Mouse (Mus musculus) c-Kit-negative CD71-positive TER-119-positive erythroid progenitor cells, embryonic 14.5 days (primary cell): ENCODE data around the gene Usp47.

Experiments
- DNase-seq: peaks from one replicate; pipeline ENCODE4 v3.0.0-alpha.2; 2013; ENCODE audit warnings: low read depth, low spot score

Gene Usp47

GRCm38 (mm10) chr7:112121866-112122500, 98.7 kb downstream of the Usp47 start:
- DNase-seq = no peak

- DNase-seq = no peak
Observed at GRCm38 (mm10) chr7:112123612-112124011, 100.3 kb downstream of the Usp47 start.

GRCm38 (mm10) chr7:112125625-112126260, 102.4 kb downstream of the Usp47 start:
- DNase-seq = no peak

- no peak for DNase-seq
Observed at GRCm38 (mm10) chr7:112127085-112127637, 103.9 kb downstream of the Usp47 start.

GRCm38 (mm10) chr7:112127954-112128353, 104.7 kb downstream of the Usp47 start:
- DNase-seq = no peak

GRCm38 (mm10) chr7:112128810-112129209, 105.5 kb downstream of the Usp47 start:
- DNase-seq = no peak

- no peak for DNase-seq
Observed at GRCm38 (mm10) chr7:112129851-112130250, 106.5 kb downstream of the Usp47 start.

GRCm38 (mm10) chr7:112130660-112131059, 107.4 kb downstream of the Usp47 start:
- DNase-seq = no peak

GRCm38 (mm10) chr7:112132005-112132404, 108.7 kb downstream of the Usp47 start:
- DNase-seq = no peak

- no peak for DNase-seq
Observed at GRCm38 (mm10) chr7:112133277-112133676, 110.0 kb downstream of the Usp47 start.

- no peak for DNase-seq
Observed at GRCm38 (mm10) chr7:112135161-112135560, 111.9 kb downstream of the Usp47 start.

- no peak for DNase-seq
Observed at GRCm38 (mm10) chr7:112136537-112136936, 113.2 kb downstream of the Usp47 start.

GRCm38 (mm10) chr7:112138168-112138508, 114.8 kb downstream of the Usp47 start:
- DNase-seq = no peak

GRCm38 (mm10) chr7:112138509-112139405, 115.5 kb downstream of the Usp47 start:
- no peak for DNase-seq

- DNase-seq = no peak
Observed at GRCm38 (mm10) chr7:112140725-112141124, 117.4 kb downstream of the Usp47 start.

- no peak for DNase-seq
Observed at GRCm38 (mm10) chr7:112142616-112143015, 119.3 kb downstream of the Usp47 start.

- DNase-seq = no peak
Observed at GRCm38 (mm10) chr7:112143090-112143500, 119.8 kb downstream of the Usp47 start.

- DNase-seq = no peak
Observed at GRCm38 (mm10) chr7:112143978-112144377, 120.7 kb downstream of the Usp47 start.

- no peak for DNase-seq
Observed at GRCm38 (mm10) chr7:112144646-112145179, 121.4 kb downstream of the Usp47 start.

GRCm38 (mm10) chr7:112147979-112148378, 124.7 kb downstream of the Usp47 start:
- DNase-seq = no peak

- DNase-seq = no peak
Observed at GRCm38 (mm10) chr7:112149113-112149512, 125.8 kb downstream of the Usp47 start.

GRCm38 (mm10) chr7:112154445-112154844, 131.1 kb downstream of the Usp47 start:
- DNase-seq = no peak
